Comparison of ENCODE assay signal across 8 mouse cellular contexts in genomic region chr10:81551597-81552102, GRCm38 (mm10). TPM values are rescaled to one million over a fixed set of nuclear protein-coding genes. Genes with fewer than 3 reads are reported as not detected.
DNase-seq lines count a peak whose midpoint lies in the region; ATAC-seq and TF ChIP-seq lines count a peak whose summit lies in the region.

No protein-coding gene starts in this region.

- H3K4me1 ChIP-seq in hindbrain, postnatal 0 days (ENCODE audit: insufficient read depth, low read length), result no peaks in the 10 kb centered on the region

- H3K4me3 ChIP-seq in hindbrain, postnatal 0 days (ENCODE audit: low read length), result no peak overlapping the region
- no peak overlapping the region for H3K4me3 ChIP-seq in left cerebral cortex, adult 2 months

- H3K36me3 ChIP-seq in hindbrain, postnatal 0 days (ENCODE audit: insufficient read depth, low read length), result no peaks in the 10 kb centered on the region

- no peaks in the 10 kb centered on the region for H3K9me3 ChIP-seq in hindbrain, postnatal 0 days (ENCODE audit: low read length)

- peak; percentile 90 to 94 for DNase-seq in adrenal gland, adult (ENCODE audit: inconsistent age in 2 of 2, low spot score in 1 of 2)
- peak; percentile 82 to 84 for DNase-seq in cerebellum, postnatal 36 days
- peak; percentile 70 to 78 for DNase-seq in gastrocnemius, adult 8-10 months (ENCODE audit: low spot score in 2 of 2)
- peak; percentile 94 for DNase-seq in hindbrain, postnatal 0 days (ENCODE audit: low spot score)
- DNase-seq in left cerebral cortex, adult 2 months (ENCODE audit: extremely low spot score in 1 of 2, low spot score in 2 of 2), result peak; percentile 78 to 84
- DNase-seq in right cerebral cortex, postnatal 10 days (ENCODE audit: low spot score in 2 of 2), result peak; percentile 92 to 93
- DNase-seq in urinary bladder, postnatal 25 days (ENCODE audit: low spot score), result peak; percentile 74

- H3K27ac ChIP-seq in hindbrain, postnatal 0 days, result peak overlapping the region; percentile 54; the same call in 1 of the 2 replicates
- H3K27ac ChIP-seq in left cerebral cortex, adult 2 months, result no peak overlapping the region

- peak; percentile 88 for TF ChIP-seq CTCF in hindbrain, postnatal 0 days (IDR thresholded peaks at IDR 0.05; ENCODE audit: low read depth)
- peak; percentile 78 for TF ChIP-seq CTCF in left cerebral cortex, adult 2 months (IDR thresholded peaks at IDR 0.05)

- 2% methylated on average over 12 of the region's 12 CpGs for WGBS in hindbrain, postnatal 0 days

- H3K27me3 ChIP-seq in hindbrain, postnatal 0 days (ENCODE audit: insufficient read depth, low read length), result no peaks in the 10 kb centered on the region

- H3K4me2 ChIP-seq in hindbrain, postnatal 0 days (ENCODE audit: low read depth, low read length), result peak overlapping the region; percentile 38

- intact Hi-C loops in left cerebral cortex, adult 2 months (cut with DNase I), result loop anchor here (1.0 kb wide), 1 partner anchor 49 kb away; no protein-coding TSS in a partner anchor

- peak; percentile 92 for ATAC-seq in hindbrain, postnatal 0 days
- ATAC-seq in megakaryocyte, adult 5-6 weeks (ENCODE audit: poor library complexity, severe bottlenecking), result peak; percentile 81

- H3K9ac ChIP-seq in hindbrain, postnatal 0 days (replicated peaks; ENCODE audit: low read length), result no peak overlapping the region

RNA-seq across cellular contexts. Expression of gene Gna11, which starts 6.7 kb away (rescaled TPM):
- 10 to 100 TPM; 26.2 to 30.7 (median 28.4) TPM for total RNA-seq in gastrocnemius, adult 8-10 months (2022)
- total RNA-seq in hindbrain, postnatal 0 days (2014; rRNA removed), result 121 and 139 TPM in 2 replicates
- polyA plus RNA-seq in hindbrain, postnatal 0 days (2015; fragmentation: Nextera tagmentation; extraction: Ambion mirVana), result 95.6 and 105 TPM in 2 replicates
- total RNA-seq in left cerebral cortex, adult 2 months (2021), result 100 to 1,000 TPM; 106 to 110 TPM
- 4.9 and 7.8 TPM in 2 replicates for total RNA-seq in megakaryocyte, adult 5-6 weeks (2015)
- 7.1 and 8.1 TPM in 2 replicates for total RNA-seq in megakaryocyte, adult 5-6 weeks (2017)

RNA-seq across cellular contexts. Expression of gene Aes, which starts 7.6 kb away (rescaled TPM):
- 100 to 1,000 TPM; 851 to 988 (median 920) TPM for total RNA-seq in gastrocnemius, adult 8-10 months (2022)
- 611 and 635 TPM in 2 replicates for total RNA-seq in hindbrain, postnatal 0 days (2014; rRNA removed)
- 803 and 834 TPM in 2 replicates for polyA plus RNA-seq in hindbrain, postnatal 0 days (2015; fragmentation: Nextera tagmentation; extraction: Ambion mirVana)
- 100 to 1,000 TPM; 637 to 727 TPM for total RNA-seq in left cerebral cortex, adult 2 months (2021)
- total RNA-seq in megakaryocyte, adult 5-6 weeks (2015), result 345 and 384 TPM in 2 replicates
- 238 and 282 TPM in 2 replicates for total RNA-seq in megakaryocyte, adult 5-6 weeks (2017)

RNA-seq across cellular contexts. Expression of gene Tle2, which starts 22.7 kb away (rescaled TPM):
- 1 to 10 TPM; 3.1 to 4.3 (median 4.0) TPM for total RNA-seq in gastrocnemius, adult 8-10 months (2022)
- total RNA-seq in hindbrain, postnatal 0 days (2014; rRNA removed), result 28.8 and 41.8 TPM in 2 replicates
- 43.7 and 45.5 TPM in 2 replicates for polyA plus RNA-seq in hindbrain, postnatal 0 days (2015; fragmentation: Nextera tagmentation; extraction: Ambion mirVana)
- total RNA-seq in left cerebral cortex, adult 2 months (2021), result 10 to 100 TPM; 36.2 to 40.7 TPM
- total RNA-seq in megakaryocyte, adult 5-6 weeks (2015), result 1.1 and 3.3 TPM in 2 replicates
- total RNA-seq in megakaryocyte, adult 5-6 weeks (2017), result 0.51 and 1.8 TPM in 2 replicates

RNA-seq across cellular contexts. Expression of gene Gna15, which starts 27.6 kb away (rescaled TPM):
- total RNA-seq in gastrocnemius, adult 8-10 months (2022), result under 1 TPM; 0.19 to 0.80 (median 0.24) TPM
- 2.5 and 9.8 TPM in 2 replicates for total RNA-seq in hindbrain, postnatal 0 days (2014; rRNA removed)
- 1.2 and 1.9 TPM in 2 replicates for polyA plus RNA-seq in hindbrain, postnatal 0 days (2015; fragmentation: Nextera tagmentation; extraction: Ambion mirVana)
- total RNA-seq in left cerebral cortex, adult 2 months (2021), result 1 to 10 TPM; 1.3 to 2.8 TPM
- 34.3 and 35.9 TPM in 2 replicates for total RNA-seq in megakaryocyte, adult 5-6 weeks (2015)
- 31.5 and 42.4 TPM in 2 replicates for total RNA-seq in megakaryocyte, adult 5-6 weeks (2017)

RNA-seq across cellular contexts. Expression of gene Tle6, which starts 49.2 kb away (rescaled TPM):
- total RNA-seq in gastrocnemius, adult 8-10 months (2022), result 1 to 10 TPM; 4.1 to 6.9 (median 5.3) TPM
- 5.3 and 5.4 TPM in 2 replicates for total RNA-seq in hindbrain, postnatal 0 days (2014; rRNA removed)
- polyA plus RNA-seq in hindbrain, postnatal 0 days (2015; fragmentation: Nextera tagmentation; extraction: Ambion mirVana), result 6.2 and 6.6 TPM in 2 replicates
- 10 to 100 TPM; 10.3 to 12.9 TPM for total RNA-seq in left cerebral cortex, adult 2 months (2021)
- total RNA-seq in megakaryocyte, adult 5-6 weeks (2015), result 1.9 and 8.9 TPM in 2 replicates
- 6.5 and 11.4 TPM in 2 replicates for total RNA-seq in megakaryocyte, adult 5-6 weeks (2017)
